Mouse (Mus musculus): ENCODE results near the gene Ugt1a9. TPM values are rescaled to one million over a fixed set of nuclear protein-coding genes. Genes with fewer than 3 reads are reported as not detected.

Ugt1a9 gene
- polyA plus RNA-seq, 1 experiment = not detected

DNA sequence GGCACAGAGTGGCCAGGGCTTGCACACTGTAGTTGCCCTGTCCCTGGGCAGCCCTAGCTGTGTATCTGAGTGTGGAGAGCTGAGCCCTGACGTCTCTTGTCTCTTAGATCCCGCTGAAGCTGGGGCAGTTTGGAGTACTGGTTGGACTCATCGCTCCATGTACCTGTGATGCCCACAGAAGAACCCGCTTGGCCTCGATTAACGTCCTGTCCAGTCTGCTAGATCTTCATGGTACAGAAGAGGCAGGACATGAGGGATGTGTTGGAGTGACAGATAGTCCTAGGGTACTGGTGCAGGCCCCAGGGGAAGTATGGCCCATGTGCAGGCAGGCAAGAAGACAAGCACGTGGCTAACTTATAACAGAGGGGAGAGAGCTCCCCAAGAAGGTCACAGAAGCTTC lies 179.0 kb downstream of the Ugt1a9 start:
- Histone ChIP-seq H3K9me3 (replicated peaks; ENCODE audit: control insufficient read depth, insufficient read depth, low read length, poor library complexity, severe bottlenecking) (no peaks in the 10 kb centered on the region), H3K27me3 (ENCODE audit: control insufficient read depth, insufficient read depth, low read length, poor library complexity, severe bottlenecking) (no peaks in the 10 kb centered on the region), H3K4me3 (ENCODE audit: low read depth, low read length) (no peak overlapping the region), H3K36me3 (ENCODE audit: control insufficient read depth, insufficient read depth, low read length, poor library complexity, severe bottlenecking) (no peaks in the 10 kb centered on the region), H3K27ac (ENCODE audit: insufficient read depth, low read length) (no peak overlapping the region), H3K9ac (ENCODE audit: low read depth, poor library complexity, severe bottlenecking) (no peak overlapping the region), H3K4me1 (ENCODE audit: control insufficient read depth, insufficient read depth, low read length) (no peaks in the 10 kb centered on the region)
- TF ChIP-seq CTCF (IDR thresholded peaks at IDR 0.05; ENCODE audit: low read depth, low read length) = no peak
- TF ChIP-seq POLR2A (IDR thresholded peaks at IDR 0.05; ENCODE audit: insufficient read depth, low read length) = no peak
- TF ChIP-seq EP300 (IDR thresholded peaks at IDR 0.05; ENCODE audit: insufficient read depth, low read depth, low read length) = no peak

DNA sequence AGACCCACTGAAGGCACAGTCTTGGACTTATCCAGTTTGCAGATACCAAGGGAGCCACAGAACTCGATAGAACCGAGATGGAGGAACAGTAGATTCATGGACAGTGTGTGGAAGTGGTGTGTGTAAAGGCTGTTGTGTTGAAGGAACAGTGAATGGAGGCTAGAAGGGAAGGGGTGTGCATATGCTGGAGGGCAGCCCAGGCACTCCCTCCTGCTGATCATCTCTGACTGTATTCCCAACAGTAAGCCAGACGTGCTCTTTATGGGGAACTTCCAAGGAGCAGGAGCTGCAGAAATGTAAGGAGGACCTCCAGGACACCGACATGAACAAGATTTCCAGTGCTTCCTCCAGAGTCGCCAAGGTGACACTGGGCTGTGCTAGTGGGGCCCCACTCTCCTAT lies 179.4 kb downstream of the Ugt1a9 start:
- Histone ChIP-seq H3K36me3 (ENCODE audit: control insufficient read depth, insufficient read depth, low read length, poor library complexity, severe bottlenecking) (no peaks in the 10 kb centered on the region), H3K9me3 (replicated peaks; ENCODE audit: control insufficient read depth, insufficient read depth, low read length, poor library complexity, severe bottlenecking) (no peaks in the 10 kb centered on the region), H3K27ac (ENCODE audit: insufficient read depth, low read length) (no peak overlapping the region), H3K27me3 (ENCODE audit: control insufficient read depth, insufficient read depth, low read length, poor library complexity, severe bottlenecking) (no peaks in the 10 kb centered on the region), H3K4me3 (ENCODE audit: low read depth, low read length) (no peak overlapping the region), H3K4me1 (ENCODE audit: control insufficient read depth, insufficient read depth, low read length) (no peaks in the 10 kb centered on the region), H3K9ac (ENCODE audit: low read depth, poor library complexity, severe bottlenecking) (no peak overlapping the region)
- TF ChIP-seq POLR2A (IDR thresholded peaks at IDR 0.05; ENCODE audit: insufficient read depth, low read length) (no peak), CTCF (IDR thresholded peaks at IDR 0.05; ENCODE audit: low read depth, low read length) (no peak), EP300 (IDR thresholded peaks at IDR 0.05; ENCODE audit: insufficient read depth, low read depth, low read length) (no peak)

DNA sequence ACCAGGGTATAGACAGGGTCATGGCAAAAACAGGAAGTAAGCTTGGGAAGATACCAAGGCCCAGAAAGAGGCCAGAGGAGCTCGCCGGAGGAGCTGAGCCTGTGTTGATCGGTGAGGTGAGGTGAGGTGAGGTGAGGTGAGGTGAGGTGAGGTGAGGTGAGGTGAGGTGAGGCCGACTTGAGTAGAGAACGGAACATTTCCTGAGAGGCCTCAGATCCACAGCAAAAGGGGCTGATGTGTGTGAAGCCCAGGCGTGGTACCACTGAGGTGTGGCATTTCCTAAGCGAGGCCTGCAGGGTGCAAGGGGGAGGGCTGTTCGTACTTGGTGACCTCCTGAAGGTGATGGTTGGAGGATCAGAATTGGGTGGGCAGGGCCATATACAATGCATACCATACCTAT lies 182.5 kb downstream of the Ugt1a9 start:
- no peak overlapping the region for H3K4me3 ChIP-seq (ENCODE audit: low read depth, low read length)
- H3K27ac ChIP-seq (ENCODE audit: insufficient read depth, low read length) = no peak overlapping the region
- H3K36me3 ChIP-seq (ENCODE audit: control insufficient read depth, insufficient read depth, low read length, poor library complexity, severe bottlenecking) = no peaks in the 10 kb centered on the region
- H3K9ac ChIP-seq (ENCODE audit: low read depth, poor library complexity, severe bottlenecking) = no peak overlapping the region
- H3K4me1 ChIP-seq (ENCODE audit: control insufficient read depth, insufficient read depth, low read length) = no peaks in the 10 kb centered on the region
- no peaks in the 10 kb centered on the region for H3K27me3 ChIP-seq (ENCODE audit: control insufficient read depth, insufficient read depth, low read length, poor library complexity, severe bottlenecking)
- H3K9me3 ChIP-seq (replicated peaks; ENCODE audit: control insufficient read depth, insufficient read depth, low read length, poor library complexity, severe bottlenecking) = no peaks in the 10 kb centered on the region
- TF ChIP-seq POLR2A (IDR thresholded peaks at IDR 0.05; ENCODE audit: insufficient read depth, low read length) (no peak), EP300 (IDR thresholded peaks at IDR 0.05; ENCODE audit: insufficient read depth, low read depth, low read length) (no peak), CTCF (IDR thresholded peaks at IDR 0.05; ENCODE audit: low read depth, low read length) (no peak)

DNA sequence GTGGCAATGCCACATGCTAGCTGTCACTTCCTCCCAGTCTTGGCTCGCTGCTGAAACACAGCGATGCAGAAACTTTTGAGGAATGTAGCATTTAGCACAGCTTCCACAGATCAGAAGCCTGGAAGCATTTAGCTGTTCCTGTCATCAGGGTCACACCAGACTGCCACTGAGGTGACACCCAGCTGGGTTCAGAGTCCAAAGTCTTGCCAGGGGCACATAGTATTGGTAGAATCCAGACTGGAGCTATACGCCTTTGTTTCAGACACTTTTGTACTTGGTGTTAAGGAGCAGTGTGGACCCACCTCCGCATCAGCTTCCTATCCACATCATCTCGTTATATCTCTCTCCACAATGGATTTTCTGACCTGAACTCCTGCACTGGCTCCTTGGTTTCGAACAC lies 182.9 kb downstream of the Ugt1a9 start:
- H3K9me3 ChIP-seq (replicated peaks; ENCODE audit: control insufficient read depth, insufficient read depth, low read length, poor library complexity, severe bottlenecking) = no peaks in the 10 kb centered on the region
- TF ChIP-seq CTCF (IDR thresholded peaks at IDR 0.05; ENCODE audit: low read depth, low read length) = no peak
- no peak for TF ChIP-seq EP300 (IDR thresholded peaks at IDR 0.05; ENCODE audit: insufficient read depth, low read depth, low read length)
- TF ChIP-seq POLR2A (IDR thresholded peaks at IDR 0.05; ENCODE audit: insufficient read depth, low read length) = no peak

GRCm38 (mm10) chr1:88254793-88255465 lies 184.3 kb downstream of the Ugt1a9 start:
- Histone ChIP-seq H3K4me3 (ENCODE audit: low read depth, low read length) (no peak overlapping the region), H3K27me3 (ENCODE audit: control insufficient read depth, insufficient read depth, low read length, poor library complexity, severe bottlenecking) (no peaks in the 10 kb centered on the region), H3K27ac (ENCODE audit: insufficient read depth, low read length) (no peak overlapping the region), H3K36me3 (ENCODE audit: control insufficient read depth, insufficient read depth, low read length, poor library complexity, severe bottlenecking) (no peaks in the 10 kb centered on the region), H3K9me3 (replicated peaks; ENCODE audit: control insufficient read depth, insufficient read depth, low read length, poor library complexity, severe bottlenecking) (no peaks in the 10 kb centered on the region), H3K4me1 (ENCODE audit: control insufficient read depth, insufficient read depth, low read length) (no peaks in the 10 kb centered on the region), H3K9ac (ENCODE audit: low read depth, poor library complexity, severe bottlenecking) (no peak overlapping the region)
- TF ChIP-seq CTCF (IDR thresholded peaks at IDR 0.05; ENCODE audit: low read depth, low read length) (no peak), POLR2A (IDR thresholded peaks at IDR 0.05; ENCODE audit: insufficient read depth, low read length) (no peak), EP300 (IDR thresholded peaks at IDR 0.05; ENCODE audit: insufficient read depth, low read depth, low read length) (no peak)

More for the DNA sequence above, 182.9 kb downstream of the Ugt1a9 start:
- Histone ChIP-seq H3K4me3 (ENCODE audit: low read depth, low read length) (no peak overlapping the region), H3K27ac (ENCODE audit: insufficient read depth, low read length) (no peak overlapping the region), H3K27me3 (ENCODE audit: control insufficient read depth, insufficient read depth, low read length, poor library complexity, severe bottlenecking) (no peaks in the 10 kb centered on the region), H3K36me3 (ENCODE audit: control insufficient read depth, insufficient read depth, low read length, poor library complexity, severe bottlenecking) (no peaks in the 10 kb centered on the region), H3K9ac (ENCODE audit: low read depth, poor library complexity, severe bottlenecking) (no peak overlapping the region), H3K4me1 (ENCODE audit: control insufficient read depth, insufficient read depth, low read length) (no peaks in the 10 kb centered on the region)

DNA sequence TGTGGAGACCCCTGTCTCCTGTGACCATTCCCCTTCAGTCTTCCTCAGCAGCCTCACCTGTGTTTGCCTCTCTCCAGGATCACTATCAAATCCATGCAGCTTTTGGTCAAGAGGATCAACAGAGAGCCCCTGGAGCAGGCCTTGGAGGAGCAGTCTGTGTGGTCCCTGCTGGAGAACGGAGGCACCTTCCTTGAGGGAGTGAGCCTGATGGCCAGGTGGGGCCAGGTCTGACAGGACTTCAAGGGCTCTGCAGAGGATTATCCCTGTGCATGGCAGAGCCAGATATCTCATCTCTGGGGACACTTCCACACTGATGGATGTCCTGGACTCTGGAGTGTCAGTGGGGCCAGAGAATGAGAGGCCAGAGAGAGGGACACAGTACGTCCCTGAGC lies 184.9 kb downstream of the Ugt1a9 start:
- Histone ChIP-seq H3K27me3 (ENCODE audit: control insufficient read depth, insufficient read depth, low read length, poor library complexity, severe bottlenecking) (no peaks in the 10 kb centered on the region), H3K27ac (ENCODE audit: insufficient read depth, low read length) (no peak overlapping the region), H3K4me1 (ENCODE audit: control insufficient read depth, insufficient read depth, low read length) (no peaks in the 10 kb centered on the region), H3K9ac (ENCODE audit: low read depth, poor library complexity, severe bottlenecking) (no peak overlapping the region), H3K36me3 (ENCODE audit: control insufficient read depth, insufficient read depth, low read length, poor library complexity, severe bottlenecking) (no peaks in the 10 kb centered on the region), H3K9me3 (replicated peaks; ENCODE audit: control insufficient read depth, insufficient read depth, low read length, poor library complexity, severe bottlenecking) (no peaks in the 10 kb centered on the region), H3K4me3 (ENCODE audit: low read depth, low read length) (no peak overlapping the region)
- TF ChIP-seq POLR2A (IDR thresholded peaks at IDR 0.05; ENCODE audit: insufficient read depth, low read length) (no peak), EP300 (IDR thresholded peaks at IDR 0.05; ENCODE audit: insufficient read depth, low read depth, low read length) (no peak), CTCF (IDR thresholded peaks at IDR 0.05; ENCODE audit: low read depth, low read length) (no peak)

Measured in ES-Bruce4 (cell line).